Mouse (Mus musculus): Measurements from ENCODE around the gene Ikzf1. TPM values are rescaled to one million over a fixed set of nuclear protein-coding genes. Genes with fewer than 3 reads are reported as not detected.

Gene Ikzf1
- polyA plus RNA-seq, 1 experiment from 2014 or later = 12.5 TPM

- TF ChIP-seq EP300 (IDR thresholded peaks at IDR 0.05; ENCODE audit: low read depth) = no peak
- no peak for TF ChIP-seq CTCF (IDR thresholded peaks at IDR 0.05; ENCODE audit: low read depth)
- H3K9ac ChIP-seq (replicated peaks) = no peak overlapping the region
- H3K9me3 ChIP-seq (ENCODE audit: low read length) = no peaks in the 10 kb centered on the region
- H3K4me2 ChIP-seq (ENCODE audit: low read depth, low read length) = no peak overlapping the region
- no peaks in the 10 kb centered on the region for H3K4me1 ChIP-seq (ENCODE audit: insufficient read depth)
- no peak for DNase-seq
- 77% methylated on average over 5 of the region's 5 CpGs for WGBS (ENCODE audit: insufficient replicate concordance)
- H3K27ac ChIP-seq (ENCODE audit: low read depth) = no peak overlapping the region
- peaks cover 62% of the 10 kb centered on the region for H3K36me3 ChIP-seq (replicated peaks; ENCODE audit: insufficient read depth, low read length)
- no peak overlapping the region for H3K4me3 ChIP-seq (ENCODE audit: low read depth, low read length)
- no peak for ATAC-seq
- no peaks in the 10 kb centered on the region for H3K27me3 ChIP-seq (ENCODE audit: insufficient read depth, low read length)
These were observed 66.3 kb downstream of the Ikzf1 start for GRCm38 (mm10) chr11:11751091-11751490.

- Histone ChIP-seq H3K4me1 (ENCODE audit: insufficient read depth) (no peaks in the 10 kb centered on the region), H3K27ac (ENCODE audit: low read depth) (no peak overlapping the region), H3K9me3 (ENCODE audit: low read length) (no peaks in the 10 kb centered on the region), H3K27me3 (ENCODE audit: insufficient read depth, low read length) (no peaks in the 10 kb centered on the region), H3K9ac (replicated peaks) (no peak overlapping the region), H3K4me3 (ENCODE audit: low read depth, low read length) (no peak overlapping the region), H3K4me2 (ENCODE audit: low read depth, low read length) (no peak overlapping the region), H3K36me3 (replicated peaks; ENCODE audit: insufficient read depth, low read length) (peaks cover 63% of the 10 kb centered on the region)
- no peak for ATAC-seq
- DNase-seq = no peak
- 83% methylated on average over 5 of the region's 5 CpGs for WGBS (ENCODE audit: insufficient replicate concordance)
- TF ChIP-seq CTCF (IDR thresholded peaks at IDR 0.05; ENCODE audit: low read depth) = no peak
- TF ChIP-seq EP300 (IDR thresholded peaks at IDR 0.05; ENCODE audit: low read depth) = no peak
These were observed 68.1 kb downstream of the Ikzf1 start for GRCm38 (mm10) chr11:11752859-11753258.

GRCm38 (mm10) chr11:11758121-11758520 is 73.3 kb downstream of the Ikzf1 start:
- no peaks in the 10 kb centered on the region for H3K27me3 ChIP-seq (ENCODE audit: insufficient read depth, low read length)
- no peak overlapping the region for H3K27ac ChIP-seq (ENCODE audit: low read depth)
- 78% methylated on average over 6 of the region's 6 CpGs for WGBS (ENCODE audit: insufficient replicate concordance)
- H3K9me3 ChIP-seq (ENCODE audit: low read length) = no peaks in the 10 kb centered on the region
- H3K36me3 ChIP-seq (replicated peaks; ENCODE audit: insufficient read depth, low read length) = peaks cover 56% of the 10 kb centered on the region
- no peak for ATAC-seq
- H3K4me3 ChIP-seq (ENCODE audit: low read depth, low read length) = no peak overlapping the region
- no peaks in the 10 kb centered on the region for H3K4me1 ChIP-seq (ENCODE audit: insufficient read depth)
- TF ChIP-seq EP300 (IDR thresholded peaks at IDR 0.05; ENCODE audit: low read depth) = no peak
- no peak overlapping the region for H3K4me2 ChIP-seq (ENCODE audit: low read depth, low read length)
- no peak overlapping the region for H3K9ac ChIP-seq (replicated peaks)
- DNase-seq = no peak

- TF ChIP-seq EP300 (IDR thresholded peaks at IDR 0.05; ENCODE audit: low read depth) (no peak), CTCF (IDR thresholded peaks at IDR 0.05; ENCODE audit: low read depth) (no peak)
These were observed 74.1 kb downstream of the Ikzf1 start for GRCm38 (mm10) chr11:11758883-11759282.

GRCm38 (mm10) chr11:11763211-11763666 is 78.4 kb downstream of the Ikzf1 start:
- H3K4me1 ChIP-seq (ENCODE audit: insufficient read depth) = 0 out of 2 replicates have a peak, but pooled peaks cover 3% of the 10 kb centered on the region
- no peak for TF ChIP-seq EP300 (IDR thresholded peaks at IDR 0.05; ENCODE audit: low read depth)
- no peak for TF ChIP-seq CTCF (IDR thresholded peaks at IDR 0.05; ENCODE audit: low read depth)
- WGBS (ENCODE audit: insufficient replicate concordance) = 47% methylated on average over 4 of the region's 4 CpGs
- peak overlapping the region; percentile 48; the same call in 1 of the 2 replicates for H3K27ac ChIP-seq (ENCODE audit: low read depth)
- no peaks in the 10 kb centered on the region for H3K9me3 ChIP-seq (ENCODE audit: low read length)
- H3K36me3 ChIP-seq (replicated peaks; ENCODE audit: insufficient read depth, low read length) = peaks cover 37% of the 10 kb centered on the region
- peak; percentile 44 for DNase-seq
- H3K4me2 ChIP-seq (ENCODE audit: low read depth, low read length) = no peak overlapping the region
- no peak overlapping the region for H3K9ac ChIP-seq (replicated peaks)
- no peaks in the 10 kb centered on the region for H3K27me3 ChIP-seq (ENCODE audit: insufficient read depth, low read length)
- ATAC-seq = peak; percentile 58
- H3K4me3 ChIP-seq (ENCODE audit: low read depth, low read length) = no peak overlapping the region

More at GRCm38 (mm10) chr11:11758883-11759282, 74.1 kb downstream of the Ikzf1 start:
- Histone ChIP-seq H3K9me3 (ENCODE audit: low read length) (no peaks in the 10 kb centered on the region), H3K4me3 (ENCODE audit: low read depth, low read length) (no peak overlapping the region), H3K36me3 (replicated peaks; ENCODE audit: insufficient read depth, low read length) (peaks cover 51% of the 10 kb centered on the region), H3K27me3 (ENCODE audit: insufficient read depth, low read length) (no peaks in the 10 kb centered on the region), H3K4me1 (ENCODE audit: insufficient read depth) (no peaks in the 10 kb centered on the region), H3K27ac (ENCODE audit: low read depth) (no peak overlapping the region), H3K4me2 (ENCODE audit: low read depth, low read length) (no peak overlapping the region), H3K9ac (replicated peaks) (no peak overlapping the region)
- no peak for DNase-seq
- 81% methylated on average over 1 of the region's 1 CpGs for WGBS (ENCODE audit: insufficient replicate concordance)
- no peak for ATAC-seq

- H3K4me3 ChIP-seq (ENCODE audit: low read depth, low read length) = no peak overlapping the region
- H3K27me3 ChIP-seq (ENCODE audit: insufficient read depth, low read length) = no peaks in the 10 kb centered on the region
- ATAC-seq (no peak), DNase-seq (no peak)
- no peak overlapping the region for H3K9ac ChIP-seq (replicated peaks)
- peaks cover 44% of the 10 kb centered on the region for H3K36me3 ChIP-seq (replicated peaks; ENCODE audit: insufficient read depth, low read length)
- no peak overlapping the region for H3K4me2 ChIP-seq (ENCODE audit: low read depth, low read length)
- 0 out of 2 replicates have a peak, but pooled peaks cover 3% of the 10 kb centered on the region for H3K4me1 ChIP-seq (ENCODE audit: insufficient read depth)
- 84% methylated on average over 1 of the region's 1 CpGs for WGBS (ENCODE audit: insufficient replicate concordance)
- no peaks in the 10 kb centered on the region for H3K9me3 ChIP-seq (ENCODE audit: low read length)
- no peak overlapping the region for H3K27ac ChIP-seq (ENCODE audit: low read depth)
- no peak for TF ChIP-seq CTCF (IDR thresholded peaks at IDR 0.05; ENCODE audit: low read depth)
- no peak for TF ChIP-seq EP300 (IDR thresholded peaks at IDR 0.05; ENCODE audit: low read depth)
These were observed 80.6 kb downstream of the Ikzf1 start for GRCm38 (mm10) chr11:11765414-11765813.

- DNase-seq (no peak), ATAC-seq (no peak)
- TF ChIP-seq EP300 (IDR thresholded peaks at IDR 0.05; ENCODE audit: low read depth) (no peak), CTCF (IDR thresholded peaks at IDR 0.05; ENCODE audit: low read depth) (no peak)
- Histone ChIP-seq H3K27ac (ENCODE audit: low read depth) (no peak overlapping the region), H3K27me3 (ENCODE audit: insufficient read depth, low read length) (no peaks in the 10 kb centered on the region), H3K4me1 (ENCODE audit: insufficient read depth) (peaks cover 3% of the 10 kb centered on the region; the same call in 1 of the 2 replicates), H3K9me3 (ENCODE audit: low read length) (no peaks in the 10 kb centered on the region), H3K36me3 (replicated peaks; ENCODE audit: insufficient read depth, low read length) (peaks cover 38% of the 10 kb centered on the region), H3K4me2 (ENCODE audit: low read depth, low read length) (no peak overlapping the region), H3K9ac (replicated peaks) (no peak overlapping the region), H3K4me3 (ENCODE audit: low read depth, low read length) (no peak overlapping the region)
- WGBS (ENCODE audit: insufficient replicate concordance) = 63% methylated on average over 1 of the region's 1 CpGs
These were observed 81.3 kb downstream of the Ikzf1 start for GRCm38 (mm10) chr11:11766105-11766504.
